Mouse (Mus musculus): Measurements from ENCODE around the gene Grid1. TPM values are rescaled to one million over a fixed set of nuclear protein-coding genes. Genes with fewer than 3 reads are reported as not detected.

Grid1 gene
- polyA plus RNA-seq, 1 experiment from 2014 or later, result 1.1 TPM

GRCm38 (mm10) chr14:34945471-34946313 is 125.8 kb downstream of the Grid1 start:
- Histone ChIP-seq H3K9me3 (replicated peaks; ENCODE audit: control insufficient read depth, low read length) (no peaks in the 10 kb centered on the region), H3K27me3 (replicated peaks; ENCODE audit: control insufficient read depth, insufficient read depth, low read length) (no peaks in the 10 kb centered on the region), H3K36me3 (ENCODE audit: control insufficient read depth, insufficient read depth, low read length) (no peaks in the 10 kb centered on the region), H3K27ac (ENCODE audit: low read depth, low read length) (no peak overlapping the region), H3K4me2 (ENCODE audit: low read length) (no peak overlapping the region), H3K4me1 (ENCODE audit: control insufficient read depth, insufficient read depth, low read length) (no peaks in the 10 kb centered on the region; the same call in 1 of the 2 replicates), H3K9ac (ENCODE audit: low read length) (no peak overlapping the region), H3K4me3 (ENCODE audit: low read depth, low read length) (no peak overlapping the region)
- ATAC-seq, result peak; percentile 14; the same call in 1 of the 2 replicates
- 87% methylated on average over 17 of the region's 17 CpGs for WGBS
- DNase-seq (ENCODE audit: low spot score), result no peak

DNA sequence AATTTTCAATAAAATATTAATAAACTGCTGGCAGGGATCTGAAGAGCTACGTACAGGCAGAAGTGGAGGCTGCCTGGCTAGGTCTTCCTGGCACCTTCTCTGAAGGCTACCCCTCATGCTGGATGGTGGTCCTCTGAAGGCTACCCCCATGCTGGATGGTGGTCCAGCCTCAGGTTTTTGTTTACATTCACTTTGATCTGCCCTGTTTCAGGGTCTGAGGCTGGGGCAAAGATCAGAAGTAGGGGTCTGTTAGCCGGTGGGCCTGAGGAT is 126.3 kb downstream of the Grid1 start:
- ATAC-seq, result no peak
- Histone ChIP-seq H3K27ac (ENCODE audit: low read depth, low read length) (no peak overlapping the region), H3K4me1 (ENCODE audit: control insufficient read depth, insufficient read depth, low read length) (no peaks in the 10 kb centered on the region; the same call in 1 of the 2 replicates)

DNA sequence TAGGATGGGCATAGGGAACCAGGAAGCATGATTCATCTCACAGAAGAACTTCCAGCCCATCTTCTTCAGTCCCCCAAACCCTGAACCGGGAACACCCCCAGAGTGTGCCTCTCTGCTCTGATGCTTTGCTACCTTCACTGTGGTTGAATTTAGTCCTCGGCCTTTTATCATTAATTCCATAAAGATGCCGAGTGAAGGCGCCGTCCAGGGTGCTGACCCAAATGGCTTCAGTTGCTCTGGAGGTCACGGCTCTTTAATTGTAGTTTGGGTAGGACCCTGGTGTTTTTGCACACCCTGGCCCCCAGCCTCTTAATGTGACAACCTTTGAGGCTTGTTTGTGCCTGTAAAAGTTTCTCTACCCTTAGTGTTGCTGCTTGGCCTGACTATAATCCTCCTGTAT is 128.3 kb downstream of the Grid1 start:
- ATAC-seq, result no peak
- H3K4me1 ChIP-seq (ENCODE audit: control insufficient read depth, insufficient read depth, low read length), result no peaks in the 10 kb centered on the region; the same call in 1 of the 2 replicates

More for the DNA sequence above, 126.3 kb downstream of the Grid1 start:
- H3K27me3 ChIP-seq (replicated peaks; ENCODE audit: control insufficient read depth, insufficient read depth, low read length), result no peaks in the 10 kb centered on the region
- H3K4me3 ChIP-seq (ENCODE audit: low read depth, low read length), result no peak overlapping the region
- no peak overlapping the region for H3K9ac ChIP-seq (ENCODE audit: low read length)
- 94% methylated on average over 2 of the region's 2 CpGs for whole genome bisulfite sequencing
- no peak for DNase-seq (ENCODE audit: low spot score)
- no peak overlapping the region for H3K4me2 ChIP-seq (ENCODE audit: low read length)
- H3K36me3 ChIP-seq (ENCODE audit: control insufficient read depth, insufficient read depth, low read length), result no peaks in the 10 kb centered on the region
- no peaks in the 10 kb centered on the region for H3K9me3 ChIP-seq (replicated peaks; ENCODE audit: control insufficient read depth, low read length)

DNA sequence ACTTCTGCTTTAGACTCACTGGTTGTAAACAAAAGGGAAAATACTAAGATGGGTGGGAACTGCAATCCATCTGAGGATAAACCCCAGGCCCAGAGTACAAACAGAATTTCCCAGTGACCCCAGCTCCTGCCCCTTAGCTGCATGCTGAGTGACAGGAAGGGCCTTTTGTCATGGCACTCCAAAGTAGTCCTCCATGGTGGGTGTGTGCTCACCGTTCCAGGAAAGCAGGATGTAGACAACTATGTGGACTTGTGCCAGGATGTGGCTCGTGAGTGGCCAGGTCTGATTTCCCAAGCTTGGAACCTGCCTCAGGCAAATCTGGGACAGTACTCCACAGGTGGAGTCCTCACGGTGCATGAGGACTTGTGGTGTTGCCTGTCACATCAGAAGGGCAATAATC is 132.4 kb downstream of the Grid1 start:
- Histone ChIP-seq H3K27ac (ENCODE audit: low read depth, low read length) (no peak overlapping the region), H3K4me3 (ENCODE audit: low read depth, low read length) (no peak overlapping the region), H3K9me3 (replicated peaks; ENCODE audit: control insufficient read depth, low read length) (no peaks in the 10 kb centered on the region), H3K27me3 (replicated peaks; ENCODE audit: control insufficient read depth, insufficient read depth, low read length) (no peaks in the 10 kb centered on the region; the same call in 1 of the 2 replicates), H3K36me3 (ENCODE audit: control insufficient read depth, insufficient read depth, low read length) (no peaks in the 10 kb centered on the region), H3K4me1 (ENCODE audit: control insufficient read depth, insufficient read depth, low read length) (no peaks in the 10 kb centered on the region), H3K9ac (ENCODE audit: low read length) (no peak overlapping the region), H3K4me2 (ENCODE audit: low read length) (no peak overlapping the region)
- ATAC-seq (no peak), DNase-seq (ENCODE audit: low spot score) (no peak)
- 65% methylated on average over 3 of the region's 3 CpGs for WGBS

More for the DNA sequence above, 128.3 kb downstream of the Grid1 start:
- no peak overlapping the region for H3K4me3 ChIP-seq (ENCODE audit: low read depth, low read length)
- DNase-seq (ENCODE audit: low spot score), result no peak
- no peaks in the 10 kb centered on the region for H3K36me3 ChIP-seq (ENCODE audit: control insufficient read depth, insufficient read depth, low read length)
- no peak overlapping the region for H3K27ac ChIP-seq (ENCODE audit: low read depth, low read length)
- H3K9ac ChIP-seq (ENCODE audit: low read length), result no peak overlapping the region
- no peaks in the 10 kb centered on the region for H3K9me3 ChIP-seq (replicated peaks; ENCODE audit: control insufficient read depth, low read length)
- H3K4me2 ChIP-seq (ENCODE audit: low read length), result no peak overlapping the region
- H3K27me3 ChIP-seq (replicated peaks; ENCODE audit: control insufficient read depth, insufficient read depth, low read length), result no peaks in the 10 kb centered on the region
- WGBS, result 86% methylated on average over 6 of the region's 6 CpGs

DNA sequence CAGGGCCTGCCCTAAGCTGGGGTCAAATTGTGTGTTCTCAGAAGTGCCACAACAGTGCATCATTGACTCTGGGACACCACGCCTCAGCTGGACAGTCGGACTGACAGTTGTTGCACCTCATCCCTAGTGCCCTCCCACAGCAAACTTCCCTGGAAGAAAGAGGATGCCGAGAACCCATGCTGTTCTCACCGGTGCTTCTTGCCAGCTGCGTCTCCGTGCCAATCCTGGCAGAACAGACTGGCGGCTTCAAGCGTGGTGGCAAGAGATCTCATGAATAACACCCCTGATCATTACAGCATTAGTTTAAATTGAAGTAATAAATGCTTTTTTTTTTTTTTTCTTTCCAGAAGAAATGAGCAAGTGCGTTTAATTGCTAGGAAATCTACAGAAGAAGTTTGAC is 133.7 kb downstream of the Grid1 start:
- ATAC-seq, result peak; percentile 61; the same call in 1 of the 2 replicates
- Histone ChIP-seq H3K36me3 (ENCODE audit: control insufficient read depth, insufficient read depth, low read length) (no peaks in the 10 kb centered on the region), H3K4me1 (ENCODE audit: control insufficient read depth, insufficient read depth, low read length) (no peaks in the 10 kb centered on the region), H3K4me3 (ENCODE audit: low read depth, low read length) (no peak overlapping the region), H3K9ac (ENCODE audit: low read length) (no peak overlapping the region), H3K27ac (ENCODE audit: low read depth, low read length) (no peak overlapping the region), H3K27me3 (replicated peaks; ENCODE audit: control insufficient read depth, insufficient read depth, low read length) (no peaks in the 10 kb centered on the region; the same call in 1 of the 2 replicates), H3K4me2 (ENCODE audit: low read length) (no peak overlapping the region), H3K9me3 (replicated peaks; ENCODE audit: control insufficient read depth, low read length) (no peaks in the 10 kb centered on the region)
- 56% methylated on average over 9 of the region's 9 CpGs for WGBS
- DNase-seq (ENCODE audit: low spot score), result peak; percentile 65

- Histone ChIP-seq H3K4me1 (ENCODE audit: control insufficient read depth, insufficient read depth, low read length) (peaks cover 2% of the 10 kb centered on the region; the same call in 1 of the 2 replicates), H3K4me3 (ENCODE audit: low read depth, low read length) (no peak overlapping the region), H3K27ac (ENCODE audit: low read depth, low read length) (no peak overlapping the region), H3K9me3 (replicated peaks; ENCODE audit: control insufficient read depth, low read length) (no peaks in the 10 kb centered on the region), H3K27me3 (replicated peaks; ENCODE audit: control insufficient read depth, insufficient read depth, low read length) (no peaks in the 10 kb centered on the region; the same call in 1 of the 2 replicates), H3K4me2 (ENCODE audit: low read length) (no peak overlapping the region), H3K36me3 (ENCODE audit: control insufficient read depth, insufficient read depth, low read length) (no peaks in the 10 kb centered on the region), H3K9ac (ENCODE audit: low read length) (no peak overlapping the region)
- no peak for DNase-seq (ENCODE audit: low spot score)
- no peak for ATAC-seq
- WGBS, result 97% methylated on average over 1 of the region's 1 CpGs
Observed at GRCm38 (mm10) chr14:34955689-34956088, 135.8 kb downstream of the Grid1 start.

- 45% methylated on average over 6 of the region's 6 CpGs for WGBS
- H3K4me1 ChIP-seq (ENCODE audit: control insufficient read depth, insufficient read depth, low read length), result peaks cover 2% of the 10 kb centered on the region; the same call in 1 of the 2 replicates
- H3K4me2 ChIP-seq (ENCODE audit: low read length), result no peak overlapping the region
- H3K4me3 ChIP-seq (ENCODE audit: low read depth, low read length), result no peak overlapping the region
- H3K27me3 ChIP-seq (replicated peaks; ENCODE audit: control insufficient read depth, insufficient read depth, low read length), result no peaks in the 10 kb centered on the region; the same call in 1 of the 2 replicates
- DNase-seq (ENCODE audit: low spot score), result peak; percentile 44
- H3K9me3 ChIP-seq (replicated peaks; ENCODE audit: control insufficient read depth, low read length), result no peaks in the 10 kb centered on the region
- no peaks in the 10 kb centered on the region for H3K36me3 ChIP-seq (ENCODE audit: control insufficient read depth, insufficient read depth, low read length)
- ATAC-seq, result peak; percentile 67; the same call in 1 of the 2 replicates
- no peak overlapping the region for H3K9ac ChIP-seq (ENCODE audit: low read length)
- no peak overlapping the region for H3K27ac ChIP-seq (ENCODE audit: low read depth, low read length)
Observed at GRCm38 (mm10) chr14:34960227-34960626, 140.3 kb downstream of the Grid1 start.

DNA sequence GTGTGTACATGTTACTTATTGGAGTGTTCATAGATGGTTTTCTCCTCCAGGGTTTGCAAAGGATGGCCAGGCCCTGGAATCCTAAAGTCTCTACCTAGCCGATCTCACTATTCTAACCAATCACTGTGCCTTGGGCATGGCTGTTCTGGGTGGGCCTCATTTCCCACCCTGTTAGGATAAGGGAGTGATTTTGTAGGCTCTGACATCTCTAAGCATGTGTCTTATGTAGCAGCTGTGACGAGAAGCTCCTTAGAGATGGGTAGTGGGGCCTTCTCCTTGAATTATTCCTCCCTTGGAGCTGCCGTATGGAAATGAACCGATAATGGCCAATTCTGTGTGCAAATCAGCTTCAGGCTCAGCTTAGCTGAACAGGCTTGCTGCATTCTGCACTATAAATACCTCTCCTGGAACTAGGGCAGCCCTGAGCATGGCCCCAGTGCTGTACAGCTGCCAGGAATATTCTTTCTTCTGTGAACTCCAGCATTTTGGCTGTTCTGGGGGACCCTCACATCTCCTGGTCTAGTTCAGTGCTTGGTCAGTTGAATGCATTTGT is 143.8 kb downstream of the Grid1 start:
- DNase-seq (ENCODE audit: low spot score) (no peak), ATAC-seq (0 out of 2 replicates have a peak, but pooled peaks have one; percentile 16)
- no peaks in the 10 kb centered on the region for H3K27me3 ChIP-seq (replicated peaks; ENCODE audit: control insufficient read depth, insufficient read depth, low read length)

More for the DNA sequence above, 143.8 kb downstream of the Grid1 start:
- H3K4me3 ChIP-seq (ENCODE audit: low read depth, low read length), result no peak overlapping the region
- H3K27ac ChIP-seq (ENCODE audit: low read depth, low read length), result no peak overlapping the region
- H3K36me3 ChIP-seq (ENCODE audit: control insufficient read depth, insufficient read depth, low read length), result no peaks in the 10 kb centered on the region
- peaks cover 2% of the 10 kb centered on the region; the same call in 1 of the 2 replicates for H3K4me1 ChIP-seq (ENCODE audit: control insufficient read depth, insufficient read depth, low read length)
- 64% methylated on average over 4 of the region's 4 CpGs for WGBS
- H3K4me2 ChIP-seq (ENCODE audit: low read length), result no peak overlapping the region
- no peak overlapping the region for H3K9ac ChIP-seq (ENCODE audit: low read length)
- no peaks in the 10 kb centered on the region for H3K9me3 ChIP-seq (replicated peaks; ENCODE audit: control insufficient read depth, low read length)

All from forebrain, embryonic 14.5 days (tissue).